Mouse (Mus musculus): ENCODE measurements around the gene Gm21972.

Gm21972 gene

GRCm38 (mm10) chr1:86133337-86133736 lies at the start of gene Gm21972:
TSS of gene Gm21972 (plus strand) at chr1:86133637.
- no peak for DNase-seq (ENCODE audit: low spot score)

- no peak for DNase-seq (ENCODE audit: low spot score)
Observed at GRCm38 (mm10) chr1:86094413-86094812, 39.0 kb upstream of the Gm21972 start.

GRCm38 (mm10) chr1:86105054-86105453 lies 28.4 kb upstream of the Gm21972 start:
- DNase-seq (ENCODE audit: low spot score), result no peak

GRCm38 (mm10) chr1:86111779-86112178 lies 21.7 kb upstream of the Gm21972 start, which contains the start of gene Htr2b:
TSS of gene Htr2b (minus strand) at chr1:86111970.
- DNase-seq (ENCODE audit: low spot score), result peak; percentile 13

- DNase-seq (ENCODE audit: low spot score), result no peak
Observed at GRCm38 (mm10) chr1:86114141-86114540, 19.3 kb upstream of the Gm21972 start.

- no peak for DNase-seq (ENCODE audit: low spot score)
Observed at GRCm38 (mm10) chr1:86119549-86119948, 13.9 kb upstream of the Gm21972 start.

GRCm38 (mm10) chr1:86126036-86126435 lies 7.4 kb upstream of the Gm21972 start:
- DNase-seq (ENCODE audit: low spot score), result no peak

- no peak for DNase-seq (ENCODE audit: low spot score)
Observed at GRCm38 (mm10) chr1:86135315-86135714, 1.9 kb downstream of the Gm21972 start.

GRCm38 (mm10) chr1:86141081-86141480 lies 7.6 kb downstream of the Gm21972 start:
- no peak for DNase-seq (ENCODE audit: low spot score)

GRCm38 (mm10) chr1:86143165-86143564 lies 9.7 kb downstream of the Gm21972 start:
- no peak for DNase-seq (ENCODE audit: low spot score)

- no peak for DNase-seq (ENCODE audit: low spot score)
Observed at GRCm38 (mm10) chr1:86144001-86144944, 10.8 kb downstream of the Gm21972 start.

GRCm38 (mm10) chr1:86146293-86146692 lies 12.9 kb downstream of the Gm21972 start:
- DNase-seq (ENCODE audit: low spot score), result no peak

GRCm38 (mm10) chr1:86147557-86147956 lies 14.1 kb downstream of the Gm21972 start:
- DNase-seq (ENCODE audit: low spot score), result no peak

GRCm38 (mm10) chr1:86148161-86148560 lies 14.7 kb downstream of the Gm21972 start:
- no peak for DNase-seq (ENCODE audit: low spot score)

GRCm38 (mm10) chr1:86150929-86151328 lies 17.5 kb downstream of the Gm21972 start:
- no peak for DNase-seq (ENCODE audit: low spot score)

- DNase-seq (ENCODE audit: low spot score), result no peak
Observed at GRCm38 (mm10) chr1:86151376-86151775, 17.9 kb downstream of the Gm21972 start.

GRCm38 (mm10) chr1:86152618-86153017 lies 19.2 kb downstream of the Gm21972 start:
- no peak for DNase-seq (ENCODE audit: low spot score)

GRCm38 (mm10) chr1:86154133-86154823 lies 20.8 kb downstream of the Gm21972 start, which contains the start of gene Armc9:
TSS of gene Armc9 (plus strand) at chr1:86154780.
- peak; percentile 82 for DNase-seq (ENCODE audit: low spot score)

- DNase-seq (ENCODE audit: low spot score), result no peak
Observed at GRCm38 (mm10) chr1:86154824-86155164, 21.4 kb downstream of the Gm21972 start.

- no peak for DNase-seq (ENCODE audit: low spot score)
Observed at GRCm38 (mm10) chr1:86156075-86156474, 22.6 kb downstream of the Gm21972 start.

GRCm38 (mm10) chr1:86156595-86156994 lies 23.2 kb downstream of the Gm21972 start:
- DNase-seq (ENCODE audit: low spot score), result no peak

- DNase-seq (ENCODE audit: low spot score), result no peak
Observed at GRCm38 (mm10) chr1:86160059-86160458, 26.6 kb downstream of the Gm21972 start.

- DNase-seq (ENCODE audit: low spot score), result no peak
Observed at GRCm38 (mm10) chr1:86160479-86160878, 27.0 kb downstream of the Gm21972 start.

All from layer of hippocampus, adult 9-10 months (tissue).